Mouse (Mus musculus) left cerebral cortex, adult 18-20 months (tissue): ENCODE data around the gene Rrn3. TPM values are rescaled to one million over a fixed set of nuclear protein-coding genes. Genes with fewer than 3 reads are reported as not detected.
"Not testable (repeated sequence)": the region's sequence is repeated elsewhere in the genome, so short reads cannot be mapped to it uniquely, and the experiment has no call there.

Experiments used
- DNase-seq, 2 experiments: peaks; one replicate each; pipeline ENCODE4 v3.0.0; 2021 to 2022; ENCODE audit warnings: low spot score in 2 of 2, mixed read lengths in 1 of 2
- total RNA-seq, 2 experiments: library from RNA; stranded (reverse); gene quantifications; 2 replicates each; pipeline ENCODE4 v1.2.3; 2021

The Rrn3 gene
- total RNA-seq, 2 experiments from 2014 or later = 49.1 to 51.7 TPM

- DNase-seq = no peak
These were observed 708 bp downstream of the Rrn3 start for GRCm38 (mm10) chr16:13781216-13781615.

- DNase-seq = no peak
These were observed 5.4 kb downstream of the Rrn3 start for GRCm38 (mm10) chr16:13785932-13786331.

GRCm38 (mm10) chr16:13793441-13793840 lies 12.9 kb downstream of the Rrn3 start:
- not testable (repeated sequence) for DNase-seq

GRCm38 (mm10) chr16:13796746-13797175 lies 16.3 kb downstream of the Rrn3 start:
- DNase-seq = no peak

DNA sequence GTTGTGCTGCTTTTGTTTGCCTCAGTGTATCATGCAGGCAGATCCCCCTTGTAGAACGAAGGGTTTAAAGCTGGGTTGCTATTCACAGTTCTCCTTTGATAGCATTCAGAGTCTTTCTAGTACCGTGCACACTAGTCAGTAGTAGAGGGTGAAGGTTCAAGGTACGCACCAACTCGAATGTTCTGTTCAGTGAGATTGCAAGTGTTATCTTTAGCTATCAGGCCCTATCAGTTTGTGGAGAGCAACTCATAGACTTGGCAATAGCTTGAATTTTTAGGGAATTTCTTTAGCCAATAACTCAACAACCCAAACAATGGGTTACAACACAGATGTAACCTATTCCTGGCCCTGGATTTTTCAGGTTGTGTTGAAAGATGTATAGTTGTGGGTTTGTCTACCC lies 20.7 kb downstream of the Rrn3 start:
- no peak for DNase-seq

- peak in 1 of 2 experiments; percentile 29 for DNase-seq
These were observed 24.2 kb downstream of the Rrn3 start for GRCm38 (mm10) chr16:13804666-13805065.

DNA sequence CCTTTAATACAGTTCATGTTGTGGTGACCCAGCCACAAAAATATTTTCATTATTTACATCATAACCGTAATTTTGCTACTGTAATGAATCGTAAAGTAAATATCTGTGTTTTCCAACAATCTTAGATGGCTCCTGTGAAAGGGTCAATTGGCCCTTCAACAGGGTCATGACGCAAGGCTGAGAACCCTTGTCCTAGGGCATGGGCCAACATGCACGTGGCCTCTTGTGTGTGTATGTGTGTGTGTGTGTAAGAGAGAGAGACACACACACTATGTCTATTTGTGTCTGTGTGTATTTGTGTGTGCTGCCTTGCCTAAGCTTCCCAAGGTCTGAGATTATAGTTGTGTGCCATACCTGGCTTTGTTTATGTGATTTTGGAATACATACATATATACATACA lies 27.1 kb downstream of the Rrn3 start:
- DNase-seq = no peak

DNA sequence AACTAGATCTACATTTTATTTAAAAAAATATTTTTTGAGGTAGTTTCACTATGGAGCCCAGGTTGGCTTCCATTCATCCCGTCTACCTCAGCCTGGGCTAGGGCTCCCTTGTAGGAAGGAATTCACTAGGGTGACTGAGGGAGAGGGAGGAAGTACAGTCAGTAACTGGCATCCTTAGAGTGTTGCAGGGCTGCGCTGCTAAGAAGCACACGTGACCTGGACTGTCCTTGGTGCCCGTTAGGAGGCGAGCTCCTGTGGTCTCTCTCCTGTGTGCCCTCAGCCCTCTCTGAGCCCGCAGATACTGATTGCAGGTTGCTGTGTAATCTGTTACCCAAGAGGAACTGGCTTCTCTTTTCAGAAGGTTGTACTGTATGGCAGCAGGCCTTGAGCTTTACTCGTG lies 27.9 kb downstream of the Rrn3 start:
- no peak for DNase-seq

DNA sequence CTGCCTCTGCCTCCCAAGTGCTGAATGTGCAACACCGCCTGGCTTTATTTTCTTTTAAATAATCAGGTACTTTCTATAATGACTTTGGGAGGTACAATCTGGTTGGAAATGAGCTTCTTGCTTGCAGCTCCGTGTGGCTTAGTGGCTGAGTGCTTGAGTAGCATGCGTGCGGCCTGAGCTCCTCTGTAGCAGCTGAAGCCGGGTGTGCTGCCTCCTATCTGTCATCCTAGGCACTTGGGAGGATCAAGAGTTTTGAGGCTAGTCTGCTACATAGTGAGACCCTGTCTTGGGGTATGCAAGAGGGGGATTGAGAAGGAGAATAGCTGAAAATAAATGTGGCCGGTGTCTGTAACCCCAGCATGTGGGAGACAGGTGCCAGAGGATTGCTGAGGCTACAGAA lies 31.6 kb downstream of the Rrn3 start:
- DNase-seq = no peak

DNA sequence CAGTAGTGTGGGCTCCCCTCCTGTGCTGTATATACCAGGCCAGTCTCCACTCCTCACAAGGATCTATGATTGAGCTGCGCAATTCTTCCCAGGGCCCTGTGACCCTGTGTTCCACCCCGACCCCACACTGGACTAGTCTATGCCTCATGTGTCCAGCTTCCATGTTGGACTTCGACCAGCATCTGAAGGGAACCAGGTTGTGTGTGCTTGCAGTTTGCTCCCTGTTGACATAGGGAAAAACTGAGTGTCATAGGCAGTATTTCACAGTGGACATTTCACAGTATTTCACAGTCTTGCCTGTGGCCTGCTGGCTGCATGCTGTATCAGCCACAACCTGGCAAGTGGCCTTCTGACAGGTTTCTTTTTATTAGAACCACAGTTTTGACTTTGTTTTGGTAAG lies 32.7 kb downstream of the Rrn3 start:
- DNase-seq = no peak

DNA sequence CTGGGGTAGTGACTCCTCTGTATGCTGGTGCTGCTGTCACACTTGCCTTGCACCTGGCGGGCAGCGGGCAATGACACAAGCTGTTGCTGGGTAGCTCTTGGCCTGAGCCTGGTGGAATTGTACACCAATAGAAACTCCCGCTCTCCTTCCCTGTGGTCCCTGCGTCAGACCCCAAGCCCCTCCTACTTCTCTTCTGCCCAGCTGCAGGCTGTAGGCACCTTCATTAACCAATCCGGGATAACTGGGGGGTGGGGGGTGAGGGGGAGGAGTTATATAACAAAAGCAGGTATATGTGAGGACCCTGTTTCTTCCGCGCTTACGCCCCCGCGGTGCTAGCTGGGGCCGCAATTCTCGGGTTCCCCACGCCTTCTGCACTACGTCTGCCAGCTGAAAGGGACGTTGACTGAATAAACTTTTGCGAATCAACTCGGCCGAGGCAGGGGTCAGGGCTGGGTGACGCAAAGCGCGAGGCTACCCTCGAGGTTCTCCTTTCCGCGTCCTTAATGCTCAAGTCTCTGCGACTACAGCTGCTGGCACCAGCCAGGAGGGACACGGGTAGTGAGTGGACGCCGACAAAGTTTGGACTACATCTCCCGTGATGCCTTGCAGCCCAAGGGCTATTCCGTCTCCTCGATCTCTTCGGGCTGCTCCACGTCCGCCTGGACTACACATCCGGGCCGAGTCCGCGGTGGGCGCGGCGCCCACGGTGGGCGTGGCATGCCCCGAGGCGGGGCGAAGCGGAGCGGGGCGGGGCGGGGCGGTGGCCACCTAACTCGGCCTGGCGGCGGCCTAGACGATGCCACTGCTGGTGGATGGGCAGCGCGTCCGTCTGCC lies 38.3 kb downstream of the Rrn3 start, which contains the start of gene Ntan1:
Gene Ntan1, plus strand, starts transcription at position 286 of the 834 bp plus-strand sequence.
- peak; percentile 95 to 96 for DNase-seq

DNA sequence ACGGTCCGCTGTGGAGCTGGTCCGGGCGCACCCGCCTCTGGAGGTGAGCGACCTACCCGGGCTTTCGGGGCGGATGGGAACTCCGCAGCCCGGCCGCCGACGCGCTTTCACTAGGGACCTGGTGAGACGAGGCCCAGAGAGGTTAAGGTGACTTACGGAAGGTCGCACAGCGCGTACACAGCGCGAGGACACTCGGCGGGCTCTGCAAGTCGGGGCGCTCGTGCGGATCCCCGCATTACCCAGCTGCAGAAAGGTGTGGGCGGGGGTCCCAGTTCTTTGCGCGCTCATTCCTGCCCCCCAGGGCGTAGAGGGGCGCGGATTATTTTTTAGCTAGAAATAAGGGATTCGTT lies 38.9 kb downstream of the Rrn3 start:
- DNase-seq = peak in 1 of 2 experiments; percentile 20

DNA sequence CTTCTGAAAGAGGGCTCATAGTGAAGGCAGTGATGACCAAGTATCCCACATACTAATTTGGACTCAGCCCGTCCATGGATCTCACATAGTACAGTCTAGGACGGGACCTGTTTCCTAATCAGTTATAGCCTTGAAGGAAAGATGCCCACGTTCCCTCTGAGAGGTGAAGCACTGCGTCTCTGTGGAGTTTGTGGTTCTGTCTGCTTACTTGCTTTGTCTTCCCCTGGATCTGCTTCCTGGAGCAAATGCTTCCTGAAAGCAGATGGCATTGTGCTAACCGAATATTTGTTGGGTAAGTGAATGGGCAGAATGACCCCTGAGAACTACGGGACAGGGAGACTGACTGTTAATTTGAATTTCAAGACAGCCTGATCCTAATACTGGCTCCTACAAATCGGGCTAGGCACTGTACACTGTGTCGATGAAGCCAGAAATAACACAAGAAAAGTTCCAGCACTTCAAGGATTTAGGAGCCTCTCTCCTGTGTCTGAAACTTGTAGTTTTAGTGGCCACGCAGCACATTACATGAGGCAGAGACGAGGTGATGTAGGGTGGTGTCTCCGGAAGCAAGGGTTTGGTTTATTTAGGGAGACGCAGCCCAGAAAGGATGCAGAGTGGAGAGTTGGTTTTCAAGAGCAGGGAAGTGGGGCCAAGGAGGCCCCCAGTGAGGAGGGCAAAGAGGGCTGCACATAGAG lies 39.4 kb downstream of the Rrn3 start:
- no peak for DNase-seq

GRCm38 (mm10) chr16:13820771-13821170 lies 40.3 kb downstream of the Rrn3 start:
- no peak for DNase-seq

GRCm38 (mm10) chr16:13825781-13826490 lies 45.4 kb downstream of the Rrn3 start:
- DNase-seq = no peak

DNA sequence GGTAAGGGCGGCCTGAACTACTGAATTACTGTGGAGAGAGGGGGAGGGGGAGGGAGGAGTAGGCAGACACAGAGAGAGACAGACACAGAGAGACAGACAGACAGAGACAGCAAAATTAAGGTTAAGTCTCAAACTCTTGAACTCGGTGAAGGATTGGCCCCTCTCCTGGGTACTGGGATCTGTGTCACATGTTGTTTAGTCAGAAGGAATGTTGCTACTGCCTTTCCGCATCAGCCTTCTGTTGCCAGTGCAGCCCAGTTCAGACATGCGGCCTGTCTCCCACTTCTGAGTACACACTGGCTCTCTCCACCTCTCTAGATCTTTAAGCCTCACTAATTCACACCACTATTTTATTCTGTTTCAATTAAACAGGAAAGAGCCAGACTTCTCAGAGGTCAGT lies 46.0 kb downstream of the Rrn3 start:
- DNase-seq = no peak

DNA sequence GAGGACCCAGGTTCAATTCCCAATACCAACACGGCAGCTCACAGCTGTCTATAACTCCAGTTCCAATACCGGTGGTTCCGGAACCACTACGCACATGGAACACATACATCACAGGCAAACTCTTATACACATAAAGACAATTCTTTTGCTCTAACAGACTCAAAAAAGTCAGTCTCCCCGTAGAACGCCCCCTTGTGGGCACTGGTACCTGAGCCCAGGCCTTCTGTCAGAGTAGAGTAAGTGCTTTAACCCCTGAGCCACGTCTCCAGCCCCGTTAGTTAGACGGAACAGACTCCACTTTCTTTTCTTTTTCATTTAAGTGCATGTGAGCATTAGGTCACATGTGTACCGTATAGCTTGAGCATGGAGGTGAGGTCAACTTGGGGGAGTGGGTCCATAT lies 49.9 kb downstream of the Rrn3 start:
- DNase-seq = no peak

- DNase-seq = no peak
These were observed 51.1 kb downstream of the Rrn3 start for GRCm38 (mm10) chr16:13831606-13832005.

GRCm38 (mm10) chr16:13834382-13834781 lies 53.9 kb downstream of the Rrn3 start:
- DNase-seq = no peak

DNA sequence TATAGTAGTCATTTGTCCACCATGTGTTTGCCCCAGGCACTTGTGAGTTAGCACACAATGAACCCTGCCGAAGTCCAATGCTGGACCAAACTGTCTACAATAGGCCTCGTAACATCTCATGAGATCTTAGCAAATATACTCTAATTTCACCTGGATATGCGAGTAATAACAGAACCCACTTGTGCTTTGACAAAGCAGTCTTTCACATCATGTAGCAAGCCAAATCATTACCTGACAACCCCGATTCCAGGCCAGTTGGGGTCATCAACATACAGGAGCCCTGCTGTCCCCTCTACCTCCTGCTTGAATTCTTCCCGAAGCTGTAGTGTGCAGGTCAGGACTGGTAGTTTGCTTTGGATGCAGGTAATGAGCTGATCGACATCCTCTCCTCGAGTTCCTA lies 59.5 kb downstream of the Rrn3 start:
- DNase-seq = no peak

- DNase-seq = no peak
These were observed 60.4 kb downstream of the Rrn3 start for GRCm38 (mm10) chr16:13840956-13841355.

- DNase-seq = no peak
These were observed 64.5 kb downstream of the Rrn3 start for GRCm38 (mm10) chr16:13845031-13845430.
